Mouse (Mus musculus) heart, embryonic 16.5 days (tissue): Measurements from ENCODE around the gene Plg. TPM values are rescaled to one million over a fixed set of nuclear protein-coding genes. Genes with fewer than 3 reads are reported as not detected.

Source experiments
- ATAC-seq: fragments of 200-750 bp; cut with Nextera tagmentation; replicated peaks from 2 replicates; pipeline ENCODE4 v1.8.0; 2017; ENCODE audit warnings: moderate number of reproducible peaks; ENCODE audit not compliant: insufficient read depth, low FRiP score; ENCODE audit errors: extremely low read depth
- H3K27ac ChIP-seq: fragments of 300-500 bp; sonication (generic); 2 replicates; pipeline ENCODE4 v1.5.1; 2014; ENCODE audit warnings: mild to moderate bottlenecking, low read length, control low read depth, moderate library complexity
- H3K27me3 ChIP-seq: fragments of 300-500 bp; sonication (generic); 2 replicates; pipeline ENCODE4 v1.6.1; 2014; ENCODE audit warnings: low read length, mixed read lengths; ENCODE audit not compliant: control insufficient read depth, insufficient read depth
- H3K36me3 ChIP-seq: fragments of 300-500 bp; sonication (generic); 2 replicates; pipeline ENCODE4 v1.6.1; 2014; ENCODE audit not compliant: control insufficient read depth, insufficient read depth
- H3K4me1 ChIP-seq: fragments of 300-500 bp; sonication (generic); 2 replicates; pipeline ENCODE4 v1.6.1; 2014; ENCODE audit warnings: low read length, mixed read lengths; ENCODE audit not compliant: control insufficient read depth, insufficient read depth
- H3K4me2 ChIP-seq: fragments of 300-500 bp; sonication (generic); 2 replicates; pipeline ENCODE4 v1.6.1; 2014; ENCODE audit warnings: low read depth, mild to moderate bottlenecking, control low read depth, low read length
- H3K4me3 ChIP-seq: fragments of 300-500 bp; sonication (generic); 2 replicates; pipeline ENCODE4 v1.5.1; 2014; ENCODE audit warnings: mild to moderate bottlenecking, control low read depth, low read length
- H3K9ac ChIP-seq: fragments of 300-500 bp; sonication (generic); 2 replicates; pipeline ENCODE4 v1.6.1; 2014; ENCODE audit warnings: low read length, control low read depth
- H3K9me3 ChIP-seq: fragments of 300-500 bp; sonication (generic); replicated peaks from 2 replicates; pipeline ENCODE4 v1.6.1; 2016; ENCODE audit warnings: low read length; ENCODE audit not compliant: control insufficient read depth
- WGBS: fragments of 180-500 bp; shearing (Covaris S2); extraction: QIAGEN DNeasy Blood & Tissue Kit; methylation state at CpG from one replicate; pipeline ENCODE4 v1.1.7; 2014; 5-methylcytosine and 5-hydroxymethylcytosine counted together
- polyA plus RNA-seq: library from polyadenylated mRNA; unstranded; fragments of >200 nt; fragmentation: Nextera tagmentation; extraction: Ambion mirVana; gene quantifications from 2 replicates; pipeline ENCODE4 v1.2.1, GENCODE M21; 2015

Plg gene
- polyA plus RNA-seq, 1 experiment from 2014 or later = 0.37 TPM

- Histone ChIP-seq H3K9me3 (no peaks in the 10 kb centered on the region), H3K4me3 (no peak overlapping the region), H3K27me3 (0 out of 2 replicates have a peak, but pooled peaks cover 2% of the 10 kb centered on the region), H3K4me2 (no peak overlapping the region), H3K36me3 (no peaks in the 10 kb centered on the region), H3K4me1 (no peaks in the 10 kb centered on the region), H3K9ac (no peak overlapping the region), H3K27ac (no peak overlapping the region)
- WGBS = 79% methylated on average over 4 of the region's 4 CpGs
- ATAC-seq = no peak
These were observed 1.9 kb downstream of the Plg start for GRCm38 (mm10) chr17:12380287-12380686.

GRCm38 (mm10) chr17:12381579-12381978 is 3.2 kb downstream of the Plg start:
- Histone ChIP-seq H3K4me1 (no peaks in the 10 kb centered on the region), H3K9ac (no peak overlapping the region), H3K27me3 (0 out of 2 replicates have a peak, but pooled peaks cover 2% of the 10 kb centered on the region), H3K27ac (no peak overlapping the region), H3K4me3 (no peak overlapping the region), H3K36me3 (no peaks in the 10 kb centered on the region), H3K4me2 (no peak overlapping the region), H3K9me3 (no peaks in the 10 kb centered on the region)
- no peak for ATAC-seq
- 65% methylated on average over 2 of the region's 2 CpGs for WGBS

GRCm38 (mm10) chr17:12382531-12382930 is 4.1 kb downstream of the Plg start:
- H3K4me3 ChIP-seq = no peak overlapping the region
- H3K27ac ChIP-seq = no peak overlapping the region
- H3K36me3 ChIP-seq = no peaks in the 10 kb centered on the region
- H3K9me3 ChIP-seq = no peaks in the 10 kb centered on the region
- 0 out of 2 replicates have a peak, but pooled peaks cover 2% of the 10 kb centered on the region for H3K27me3 ChIP-seq
- 46% methylated on average over 2 of the region's 2 CpGs for WGBS
- no peak for ATAC-seq
- no peak overlapping the region for H3K9ac ChIP-seq
- H3K4me2 ChIP-seq = no peak overlapping the region
- H3K4me1 ChIP-seq = no peaks in the 10 kb centered on the region

- H3K4me2 ChIP-seq = no peak overlapping the region
- no peak overlapping the region for H3K4me3 ChIP-seq
- H3K9me3 ChIP-seq = no peaks in the 10 kb centered on the region
- no peaks in the 10 kb centered on the region for H3K36me3 ChIP-seq
- no peak overlapping the region for H3K27ac ChIP-seq
- no peaks in the 10 kb centered on the region for H3K4me1 ChIP-seq
- 0 out of 2 replicates have a peak, but pooled peaks cover 2% of the 10 kb centered on the region for H3K27me3 ChIP-seq
- no peak for ATAC-seq
- 67% methylated on average over 8 of the region's 8 CpGs for WGBS
- no peak overlapping the region for H3K9ac ChIP-seq
These were observed 6.8 kb downstream of the Plg start for GRCm38 (mm10) chr17:12385049-12385794.

GRCm38 (mm10) chr17:12387781-12388180 is 9.4 kb downstream of the Plg start:
- WGBS = 72% methylated on average over 2 of the region's 2 CpGs
- Histone ChIP-seq H3K4me1 (no peaks in the 10 kb centered on the region), H3K4me3 (no peak overlapping the region), H3K9me3 (0 out of 2 replicates have a peak, but pooled peaks cover 3% of the 10 kb centered on the region), H3K9ac (no peak overlapping the region), H3K36me3 (no peaks in the 10 kb centered on the region), H3K27me3 (0 out of 2 replicates have a peak, but pooled peaks cover 2% of the 10 kb centered on the region), H3K27ac (no peak overlapping the region), H3K4me2 (no peak overlapping the region)
- no peak for ATAC-seq

GRCm38 (mm10) chr17:12388239-12388638 is 9.8 kb downstream of the Plg start:
- Histone ChIP-seq H3K9ac (no peak overlapping the region), H3K27ac (no peak overlapping the region), H3K4me1 (no peaks in the 10 kb centered on the region), H3K36me3 (no peaks in the 10 kb centered on the region), H3K4me3 (no peak overlapping the region), H3K27me3 (0 out of 2 replicates have a peak, but pooled peaks cover 2% of the 10 kb centered on the region), H3K4me2 (no peak overlapping the region), H3K9me3 (0 out of 2 replicates have a peak, but pooled peaks cover 3% of the 10 kb centered on the region)
- WGBS = 88% methylated on average over 7 of the region's 7 CpGs
- no peak for ATAC-seq

DNA sequence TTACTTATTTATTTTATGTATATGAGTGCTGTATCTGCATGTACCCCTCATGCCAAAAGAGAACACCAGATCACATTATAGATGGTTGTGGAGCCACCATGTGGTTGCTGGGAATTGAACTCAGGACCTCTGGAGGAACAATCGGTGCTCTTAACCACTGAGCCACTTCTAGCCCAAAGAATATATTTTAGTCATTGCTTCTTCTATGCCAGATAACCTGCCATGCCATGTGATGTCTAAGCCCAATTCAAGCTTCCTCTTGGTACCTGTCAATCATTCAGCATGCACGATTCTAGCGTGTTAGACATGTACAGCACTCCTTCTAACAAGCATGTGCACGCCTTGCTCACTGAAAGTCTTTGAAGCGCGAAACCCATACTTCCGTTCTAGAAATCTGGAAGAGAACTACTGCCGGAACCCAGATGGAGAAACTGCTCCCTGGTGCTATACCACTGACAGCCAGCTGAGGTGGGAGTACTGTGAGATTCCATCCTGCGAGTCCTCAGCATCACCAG is 17.8 kb downstream of the Plg start:
- H3K27ac ChIP-seq = no peak overlapping the region
- no peaks in the 10 kb centered on the region for H3K27me3 ChIP-seq
- WGBS = 87% methylated on average over 9 of the region's 9 CpGs

DNA sequence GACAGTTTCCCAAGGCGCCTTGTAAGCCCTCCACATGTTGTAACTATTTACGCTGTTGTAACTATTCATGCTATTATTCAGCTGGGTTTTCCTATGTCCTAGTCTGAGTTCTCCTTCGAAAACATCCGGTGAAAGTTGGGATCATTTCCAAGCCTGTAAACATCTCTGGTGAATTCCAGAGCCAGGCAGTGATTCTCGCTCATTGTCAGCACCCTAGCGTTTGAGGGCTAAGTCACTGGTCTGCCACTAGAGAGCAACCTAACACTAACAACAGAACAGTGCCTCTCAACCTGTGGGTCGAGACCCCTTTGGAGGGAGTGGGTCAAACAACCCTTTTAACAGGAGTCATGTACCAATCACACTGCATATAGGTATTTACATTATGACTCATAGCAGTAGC is 25.0 kb downstream of the Plg start:
- Histone ChIP-seq H3K9me3 (peaks cover 12% of the 10 kb centered on the region), H3K27ac (no peak overlapping the region), H3K9ac (no peak overlapping the region), H3K36me3 (no peaks in the 10 kb centered on the region), H3K4me1 (no peaks in the 10 kb centered on the region), H3K4me2 (no peak overlapping the region), H3K4me3 (no peak overlapping the region), H3K27me3 (no peaks in the 10 kb centered on the region)
- ATAC-seq = no peak
- WGBS = 63% methylated on average over 7 of the region's 7 CpGs

More for the DNA sequence above, 17.8 kb downstream of the Plg start:
- H3K4me3 ChIP-seq = no peak overlapping the region
- H3K4me1 ChIP-seq = no peaks in the 10 kb centered on the region
- H3K4me2 ChIP-seq = no peak overlapping the region
- H3K36me3 ChIP-seq = no peaks in the 10 kb centered on the region
- H3K9me3 ChIP-seq = 0 out of 2 replicates have a peak, but pooled peaks cover 3% of the 10 kb centered on the region
- no peak overlapping the region for H3K9ac ChIP-seq
- ATAC-seq = no peak

DNA sequence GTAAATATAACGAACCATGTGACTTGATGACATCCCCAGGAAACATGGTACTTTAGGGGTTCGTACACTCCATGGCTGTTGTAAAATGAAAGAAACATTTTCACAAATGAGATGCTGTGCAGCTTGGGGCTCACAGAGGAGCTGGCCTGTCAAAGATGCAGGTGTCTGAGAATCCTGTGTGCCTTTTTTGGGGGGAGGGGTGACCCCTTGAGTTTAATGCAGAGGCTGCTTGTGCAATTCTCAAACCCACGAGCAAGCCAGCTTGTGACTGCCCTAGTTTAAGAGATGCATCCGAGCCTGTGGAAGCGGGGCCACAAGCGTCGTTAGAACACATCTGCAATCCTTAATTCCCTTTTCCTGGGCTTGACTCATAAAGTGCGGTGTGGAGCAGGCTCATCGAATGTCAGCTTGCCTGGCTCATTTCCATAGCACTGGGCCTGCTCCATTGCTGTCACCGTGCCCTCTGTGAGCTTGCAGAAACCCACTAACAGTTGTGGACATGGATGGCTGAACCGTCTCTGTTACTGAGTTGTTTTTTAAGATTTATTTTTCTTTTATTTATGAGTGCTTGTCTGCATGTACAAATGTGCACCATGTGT is 31.0 kb downstream of the Plg start:
- Histone ChIP-seq H3K27me3 (no peaks in the 10 kb centered on the region), H3K4me1 (peaks cover 8% of the 10 kb centered on the region), H3K36me3 (no peaks in the 10 kb centered on the region), H3K9ac (no peak overlapping the region), H3K27ac (no peak overlapping the region), H3K4me2 (no peak overlapping the region), H3K9me3 (peaks cover 10% of the 10 kb centered on the region), H3K4me3 (no peak overlapping the region)
- 77% methylated on average over 11 of the region's 11 CpGs for WGBS
- ATAC-seq = no peak
